Mouse (Mus musculus) bone marrow, adult 2 months (tissue): ENCODE data around the gene Wdr5. TPM values are rescaled to one million over a fixed set of nuclear protein-coding genes. Genes with fewer than 3 reads are reported as not detected.
"Not testable (repeated sequence)": the region's sequence is repeated elsewhere in the genome, so short reads cannot be mapped to it uniquely, and the experiment has no call there.

Source experiments
- H3K27ac ChIP-seq: fragments of 200-500 bp; 2 replicates; pipeline ENCODE4 v1.5.1; 2012; ENCODE audit warnings: low read depth, mild to moderate bottlenecking, control low read depth, inconsistent platforms, low read length; ENCODE audit not compliant: control insufficient read depth, poor library complexity, insufficient read depth
- H3K4me1 ChIP-seq: fragments of 200-500 bp; 2 replicates; pipeline ENCODE4 v1.6.1; 2011; ENCODE audit warnings: low read length; ENCODE audit not compliant: control insufficient read depth, insufficient read depth
- H3K4me3 ChIP-seq: fragments of 200-500 bp; replicated peaks from 2 replicates; pipeline ENCODE3; 2011; ENCODE audit warnings: mild to moderate bottlenecking, low read depth, low read length, control low read depth; ENCODE audit not compliant: control insufficient read depth
- CTCF ChIP-seq: fragments of 200-500 bp; IDR thresholded peaks from 2 replicates; pipeline ENCODE4 v1.5.1; 2011; ENCODE audit warnings: low read length, control low read depth; ENCODE audit not compliant: control insufficient read depth, insufficient read depth
- POLR2A ChIP-seq: fragments of 200-500 bp; IDR thresholded peaks from 2 replicates; pipeline ENCODE4 v1.6.1; 2011; ENCODE audit warnings: low read depth, mild to moderate bottlenecking, control low read depth, low read length, borderline replicate concordance; ENCODE audit not compliant: control insufficient read depth
- WGBS: fragments of 180-500 bp; shearing (Covaris S2); methylation state at CpG from one replicate; pipeline ENCODE4 v1.1.7; 2018; 5-methylcytosine and 5-hydroxymethylcytosine counted together
- polyA plus RNA-seq: library from polyadenylated mRNA; stranded (reverse); fragments of >200 nt; gene quantifications from 2 replicates; pipeline ENCODE4 v1.2.4, GENCODE M21; 2011; ENCODE audit warnings: low replicate concordance; ENCODE audit not compliant: missing spikeins, insufficient read depth, insufficient read length

The Wdr5 gene
- polyA plus RNA-seq, 1 experiment: 41.6 TPM

- TF ChIP-seq POLR2A: no peak
- no peak for TF ChIP-seq CTCF
- H3K4me3 ChIP-seq: peak overlapping the region; percentile 90
- H3K27ac ChIP-seq: peak overlapping the region; percentile 98
- WGBS: 16% methylated on average over 10 of the region's 10 CpGs
- no peaks in the 10 kb centered on the region; the same call in none of the 2 replicates for H3K4me1 ChIP-seq
Observed at GRCm38 (mm10) chr2:27540515-27540836, 25.5 kb downstream of the Wdr5 start.

GRCm38 (mm10) chr2:27541225-27541624 lies 26.3 kb downstream of the Wdr5 start:
- WGBS: 75% methylated on average over 3 of the region's 3 CpGs
- no peaks in the 10 kb centered on the region; the same call in none of the 2 replicates for H3K4me1 ChIP-seq
- no peak for TF ChIP-seq POLR2A
- H3K27ac ChIP-seq: no peak overlapping the region
- no peak overlapping the region for H3K4me3 ChIP-seq

GRCm38 (mm10) chr2:27544613-27545012 lies 29.7 kb downstream of the Wdr5 start:
- no peak overlapping the region for H3K4me3 ChIP-seq
- WGBS: 79% methylated on average over 6 of the region's 6 CpGs

GRCm38 (mm10) chr2:27545517-27545916 lies 30.6 kb downstream of the Wdr5 start:
- H3K27ac ChIP-seq, H3K4me1 ChIP-seq, H3K4me3 ChIP-seq: not testable (repeated sequence)
- 81% methylated on average over 3 of the region's 3 CpGs for WGBS

More at GRCm38 (mm10) chr2:27544613-27545012, 29.7 kb downstream of the Wdr5 start:
- no peak for TF ChIP-seq POLR2A
- no peak for TF ChIP-seq CTCF
- Histone ChIP-seq H3K4me1 (peaks cover 2% of the 10 kb centered on the region), H3K27ac (no peak overlapping the region)

- H3K4me1 ChIP-seq, H3K4me3 ChIP-seq, H3K27ac ChIP-seq: not testable (repeated sequence)
- 88% methylated on average over 8 of the region's 8 CpGs for WGBS
Observed at GRCm38 (mm10) chr2:27546041-27546440, 31.1 kb downstream of the Wdr5 start.

GRCm38 (mm10) chr2:27547326-27547725 lies 32.4 kb downstream of the Wdr5 start:
- Histone ChIP-seq H3K4me3 (no peak overlapping the region), H3K27ac (no peak overlapping the region), H3K4me1 (peaks cover 2% of the 10 kb centered on the region)
- no peak for TF ChIP-seq CTCF
- TF ChIP-seq POLR2A: no peak
- 15% methylated on average over 1 of the region's 1 CpGs for WGBS

- WGBS: 62% methylated on average over 2 of the region's 2 CpGs
- Histone ChIP-seq H3K27ac (peak overlapping the region; percentile 39; the same call in 1 of the 2 replicates), H3K4me3 (no peak overlapping the region), H3K4me1 (peaks cover 2% of the 10 kb centered on the region)
- TF ChIP-seq CTCF (no peak), POLR2A (no peak)
Observed at GRCm38 (mm10) chr2:27547986-27548385, 33.0 kb downstream of the Wdr5 start.

- 89% methylated on average over 1 of the region's 1 CpGs for WGBS
Observed at GRCm38 (mm10) chr2:27548664-27549369, 33.9 kb downstream of the Wdr5 start.

GRCm38 (mm10) chr2:27552620-27553287 lies 37.8 kb downstream of the Wdr5 start:
- H3K27ac ChIP-seq: no peak overlapping the region
- no peaks in the 10 kb centered on the region for H3K4me1 ChIP-seq
- TF ChIP-seq POLR2A (no peak), CTCF (peak; percentile 88)
- no peak overlapping the region for H3K4me3 ChIP-seq
- WGBS: 26% methylated on average over 7 of the region's 7 CpGs

More at GRCm38 (mm10) chr2:27548664-27549369, 33.9 kb downstream of the Wdr5 start:
- Histone ChIP-seq H3K4me3 (no peak overlapping the region), H3K4me1 (peaks cover 2% of the 10 kb centered on the region), H3K27ac (no peak overlapping the region)
- TF ChIP-seq CTCF: no peak
- no peak for TF ChIP-seq POLR2A
